Comparison of ENCODE assay signal across 14 mouse cellular contexts in the genomic region with DNA sequence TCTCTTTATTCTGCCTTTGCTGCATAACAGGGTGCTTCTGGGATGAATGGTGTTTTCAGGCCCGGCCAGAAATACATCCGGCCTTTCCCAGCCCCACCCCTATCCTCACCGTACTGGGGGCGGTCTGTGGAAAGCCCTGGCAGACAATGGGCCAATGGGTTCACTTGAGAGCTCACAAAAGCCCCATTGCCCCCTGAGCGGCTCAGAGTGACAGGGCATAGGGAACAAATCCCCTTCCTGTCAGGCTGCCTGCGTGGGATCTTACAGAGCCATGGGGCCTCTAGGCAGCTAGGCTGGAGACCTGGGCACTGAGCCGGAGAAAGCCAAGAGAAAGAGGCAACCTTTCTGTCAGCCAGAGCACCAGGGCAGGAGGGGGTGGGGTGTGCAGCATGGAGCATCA.
DNase-seq lines count a peak whose midpoint lies in the region; ATAC-seq and TF ChIP-seq lines count a peak whose summit lies in the region.
"Had no signal": no experiment of that assay in that cellular context is flagged by ENCODE, and none has a peak within 500 bp of the region (broad histone marks: within the 10 kb centered on the region; RNA-seq: fewer than 3 reads in every experiment).

No protein-coding gene starts in this region.

- no peak for TF ChIP-seq EP300 in lung, postnatal 0 days (IDR thresholded peaks at IDR 0.05)

- peak; percentile 36 for DNase-seq in cerebellum, adult 11-12 months
- DNase-seq in cerebellum, postnatal 14 days, result no peak
- DNase-seq in ES-CJ7 (ENCODE audit: low read depth, low spot score), result peak; percentile 20
- DNase-seq in gastrocnemius, adult 8-10 months (ENCODE audit: low spot score in 2 of 2), result no peak
- DNase-seq in lung, postnatal 25 days (ENCODE audit: low spot score), result no peak
- no peak for DNase-seq in lung, postnatal 0 days (ENCODE audit: low spot score)
- DNase-seq: adrenal gland, adult 8-10 months; heart, postnatal 10 days; kidney, postnatal 36 days; lung, postnatal 14 days; thymus, postnatal 14 days had no signal

- H3K27ac ChIP-seq in forebrain, embryonic 13.5 days, result peak overlapping the region; percentile 27; the same call in 1 of the 2 replicates
- H3K27ac ChIP-seq in midbrain, embryonic 12.5 days (replicated peaks), result peak overlapping the region; percentile 55; the same call in 1 of the 2 replicates
- no peak overlapping the region for H3K27ac ChIP-seq in lung, postnatal 0 days (ENCODE audit: low read length)
- H3K27ac ChIP-seq: limb, embryonic 13.5 days had no signal

- H3K36me3 ChIP-seq in forebrain, embryonic 13.5 days (ENCODE audit: poor library complexity, severe bottlenecking), result no peaks in the 10 kb centered on the region; the same call in 1 of the 2 replicates
- H3K36me3 ChIP-seq in midbrain, embryonic 12.5 days, result no peaks in the 10 kb centered on the region
- H3K36me3 ChIP-seq in lung, postnatal 0 days (ENCODE audit: insufficient read depth, low read length), result no peaks in the 10 kb centered on the region
- H3K36me3 ChIP-seq: limb, embryonic 13.5 days had no signal

- TF ChIP-seq CTCF in lung, postnatal 0 days (IDR thresholded peaks at IDR 0.05), result no peak

- H3K4me2 ChIP-seq in forebrain, embryonic 13.5 days, result peak overlapping the region; percentile 9
- peak overlapping the region; percentile 12; the same call in 1 of the 2 replicates for H3K4me2 ChIP-seq in midbrain, embryonic 12.5 days (replicated peaks)
- no peak overlapping the region for H3K4me2 ChIP-seq in lung, postnatal 0 days (replicated peaks; ENCODE audit: low read depth, low read length)
- H3K4me2 ChIP-seq: limb, embryonic 13.5 days had no signal

- ATAC-seq in forebrain, embryonic 13.5 days, result peak; percentile 82
- ATAC-seq in midbrain, embryonic 12.5 days (ENCODE audit: low FRiP score, low read depth), result peak; percentile 93
- no peak for ATAC-seq in lung, postnatal 0 days

- no peaks in the 10 kb centered on the region for H3K9me3 ChIP-seq in forebrain, embryonic 13.5 days (replicated peaks)
- no peaks in the 10 kb centered on the region for H3K9me3 ChIP-seq in midbrain, embryonic 12.5 days
- H3K9me3 ChIP-seq in lung, postnatal 0 days (ENCODE audit: low read length), result no peaks in the 10 kb centered on the region
- H3K9me3 ChIP-seq: limb, embryonic 13.5 days had no signal

- H3K27me3 ChIP-seq in forebrain, embryonic 13.5 days, result peaks cover 85% of the 10 kb centered on the region
- peaks cover 30% of the 10 kb centered on the region for H3K27me3 ChIP-seq in midbrain, embryonic 12.5 days
- H3K27me3 ChIP-seq in lung, postnatal 0 days (replicated peaks; ENCODE audit: insufficient read depth, low read length), result no peaks in the 10 kb centered on the region
- H3K27me3 ChIP-seq: limb, embryonic 13.5 days had no signal

- peaks cover 48% of the 10 kb centered on the region for H3K4me1 ChIP-seq in forebrain, embryonic 13.5 days
- peaks cover 41% of the 10 kb centered on the region for H3K4me1 ChIP-seq in midbrain, embryonic 12.5 days
- no peaks in the 10 kb centered on the region for H3K4me1 ChIP-seq in lung, postnatal 0 days (ENCODE audit: insufficient read depth, low read depth, low read length)
- H3K4me1 ChIP-seq: limb, embryonic 13.5 days had no signal

- WGBS in forebrain, embryonic 13.5 days, result 2% methylated on average over 7 of the region's 7 CpGs
- 2% methylated on average over 7 of the region's 7 CpGs for WGBS in midbrain, embryonic 12.5 days
- 40% methylated on average over 7 of the region's 7 CpGs for WGBS in lung, postnatal 0 days

- H3K4me3 ChIP-seq in forebrain, embryonic 13.5 days, result no peak overlapping the region
- H3K4me3 ChIP-seq in midbrain, embryonic 12.5 days, result no peak overlapping the region
- no peak overlapping the region for H3K4me3 ChIP-seq in lung, postnatal 0 days (ENCODE audit: low read depth, low read length)
- H3K4me3 ChIP-seq: limb, embryonic 13.5 days had no signal

- H3K9ac ChIP-seq in forebrain, embryonic 13.5 days, result 0 out of 2 replicates have a peak overlapping the region, but pooled peaks have one; percentile 43
- no peak overlapping the region for H3K9ac ChIP-seq in midbrain, embryonic 12.5 days (replicated peaks)
- H3K9ac ChIP-seq in lung, postnatal 0 days (replicated peaks; ENCODE audit: low read depth), result no peak overlapping the region
- H3K9ac ChIP-seq: limb, embryonic 13.5 days had no signal

Comparison
In these comparisons a context has a peak if more than half of its experiments do, and no peak if none do; other contexts are left out.
1. DNase-seq: peak in cerebellum, adult 11-12 months (single experiment) and ES-CJ7 (single experiment); none in cerebellum, postnatal 14 days (0 of 2), gastrocnemius, adult 8-10 months (0 of 2), lung, postnatal 25 days (single experiment) and lung, postnatal 0 days (single experiment).